Mouse (Mus musculus): ENCODE results near the gene Rbpj.

- no peak for TF ChIP-seq CTCF (IDR thresholded peaks at IDR 0.05; ENCODE audit: insufficient read depth, low read depth, low read length)
- no peak for TF ChIP-seq POLR2A (IDR thresholded peaks at IDR 0.05; ENCODE audit: insufficient read depth, low read depth, low read length)
Measured at GRCm38 (mm10) chr5:53490697-53491099, 24.7 kb downstream of the Rbpj start.

All from olfactory bulb, adult 2 months (tissue).